Mouse (Mus musculus) embryo, embryonic 11 days (tissue): ENCODE data around the gene Skp2.

Source experiments
- DNase-seq: peaks from one replicate; pipeline ENCODE4 v3.0.0-alpha.2; 2015

Gene Skp2

GRCm38 (mm10) chr15:9155325-9155724, at the start of gene Skp2:
Gene Skp2 (minus strand): TSS chr15:9155425.
- no peak for DNase-seq

GRCm38 (mm10) chr15:9198421-9198820, 43.2 kb upstream of the Skp2 start:
- DNase-seq: no peak

DNA sequence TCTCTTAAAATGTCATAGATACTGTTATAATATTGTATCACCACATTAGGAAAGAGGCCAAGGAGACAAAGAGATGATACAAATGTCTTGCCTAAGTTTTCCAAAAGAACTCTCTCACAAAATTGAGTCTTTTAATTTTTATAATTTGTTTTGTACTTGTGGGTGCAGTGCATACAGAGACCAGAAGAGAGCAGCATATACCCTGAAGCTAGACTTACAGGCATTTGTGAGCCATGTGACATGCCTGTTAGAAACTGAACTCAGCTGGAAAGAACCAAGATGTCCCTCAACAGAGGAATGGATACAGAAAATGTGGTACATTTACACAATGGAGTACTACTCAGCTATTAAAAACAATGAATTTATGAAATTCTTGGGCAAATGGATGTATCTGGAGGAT, 37.5 kb upstream of the Skp2 start:
- peak; percentile 7 for DNase-seq

GRCm38 (mm10) chr15:9189796-9190195, 34.6 kb upstream of the Skp2 start:
- no peak for DNase-seq

- no peak for DNase-seq
Measured at GRCm38 (mm10) chr15:9183995-9184394, 28.8 kb upstream of the Skp2 start.

DNA sequence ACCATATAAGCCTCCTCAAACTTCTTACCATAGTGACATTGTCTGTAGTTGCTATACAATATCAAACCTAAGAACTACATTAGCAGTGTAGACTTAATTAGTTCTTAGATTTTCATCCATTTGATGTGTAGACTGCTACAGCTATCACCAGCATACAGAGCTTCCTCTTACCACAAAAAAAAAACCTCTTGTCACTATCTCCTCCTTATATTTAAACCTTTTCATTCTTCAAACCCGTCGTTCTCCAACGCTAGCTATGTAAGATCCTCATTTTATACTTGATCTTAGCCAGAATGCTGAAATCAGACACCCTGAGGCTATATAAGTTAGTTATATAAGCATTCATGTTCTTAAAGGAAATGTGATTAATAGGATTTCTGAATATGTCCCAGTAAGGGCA, 21.8 kb upstream of the Skp2 start:
- no peak for DNase-seq

DNA sequence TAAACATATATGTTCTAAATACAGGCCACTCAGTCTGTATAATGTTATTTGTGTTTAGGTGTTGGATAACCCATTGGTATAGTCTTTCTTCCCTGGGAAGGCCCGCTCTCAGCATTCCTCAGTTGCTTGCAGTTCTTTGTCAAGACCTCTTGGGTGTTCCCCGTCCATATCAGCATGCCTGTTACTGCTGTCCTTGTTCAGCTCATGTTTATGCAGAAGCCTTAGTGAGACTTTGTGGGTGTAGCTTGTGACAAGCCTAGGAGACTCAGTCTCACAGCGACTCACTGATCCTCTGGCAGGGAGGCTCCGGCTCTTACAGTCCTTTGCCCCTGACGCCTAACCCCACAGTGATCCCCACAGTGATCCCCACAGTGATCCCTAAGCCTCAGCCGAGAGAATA, 8.9 kb upstream of the Skp2 start:
- DNase-seq: peak; percentile 4

DNA sequence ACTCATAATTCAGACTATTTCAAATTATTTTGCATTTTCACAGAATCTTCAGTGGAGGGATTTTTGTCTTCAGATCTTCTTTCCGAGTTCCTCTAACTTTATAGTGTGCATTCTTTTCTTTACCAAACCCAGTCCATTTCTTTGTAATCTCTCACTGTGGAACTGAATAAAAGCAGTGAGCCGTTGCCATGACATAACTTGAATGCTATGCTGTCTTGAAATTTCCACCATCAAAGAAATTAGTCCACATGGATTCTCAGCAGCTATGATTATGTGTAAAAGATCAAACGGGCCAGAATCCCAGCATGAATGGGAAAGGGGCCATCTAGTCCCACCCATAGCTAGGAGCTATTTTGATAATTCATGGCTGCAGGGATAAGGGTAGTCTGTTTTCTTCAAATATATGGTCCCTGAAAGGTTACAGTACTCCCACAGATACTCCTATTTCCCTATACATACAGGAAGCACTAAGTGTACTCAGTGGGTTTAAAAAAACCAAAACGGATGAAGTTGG, 7.4 kb upstream of the Skp2 start:
- DNase-seq: no peak

DNA sequence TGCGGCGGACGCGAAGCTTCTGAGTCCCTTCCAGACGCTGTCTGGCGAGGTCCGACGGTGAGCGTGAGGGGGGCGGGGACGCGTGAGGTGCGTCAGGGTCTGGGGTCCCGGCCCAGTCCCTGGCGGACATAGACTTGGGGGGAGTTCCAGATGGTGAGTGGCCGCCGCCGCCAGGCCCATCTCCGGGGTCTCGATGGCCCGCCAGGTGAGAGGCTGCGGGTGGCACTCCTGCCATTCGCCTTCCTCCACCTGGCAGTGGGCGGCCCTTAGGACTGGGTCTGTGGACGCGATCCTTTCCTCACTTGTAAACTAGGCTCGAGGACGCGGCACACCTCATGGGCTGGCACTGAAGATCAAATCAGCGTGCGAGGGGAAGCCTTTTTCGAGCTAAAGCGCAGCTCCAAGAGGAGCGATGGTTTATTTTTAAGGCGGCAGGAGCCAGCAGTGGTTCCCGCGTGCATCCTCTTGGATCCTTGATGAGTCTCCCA, 14.5 kb downstream of the Skp2 start:
- DNase-seq: peak; percentile 65

DNA sequence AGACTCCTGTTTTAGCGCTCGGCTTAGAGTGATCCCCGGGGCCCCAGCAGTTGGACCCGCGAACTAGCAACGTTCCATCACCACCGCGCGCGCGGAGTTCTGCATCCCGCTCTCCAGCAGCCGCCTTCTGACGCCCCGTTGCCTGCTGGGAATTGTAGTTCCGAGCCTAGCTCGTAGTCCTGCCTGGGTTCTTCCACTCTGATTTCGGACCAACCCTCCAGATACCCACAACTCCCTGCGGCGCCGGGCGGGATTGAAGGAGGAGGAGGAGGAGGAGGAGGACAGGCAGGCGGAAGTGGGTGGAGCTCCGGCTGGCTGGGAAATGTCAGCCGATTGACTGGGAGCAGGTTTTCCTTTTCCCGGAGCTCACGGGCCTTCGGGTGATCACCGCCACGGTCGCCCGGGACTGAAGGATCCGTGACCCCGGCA, 15.0 kb downstream of the Skp2 start, which contains the start of gene Lmbrd2:
TSS of gene Lmbrd2 (plus strand) at position 299 of the 429 bp plus-strand sequence.
- DNase-seq: peak; percentile 98

DNA sequence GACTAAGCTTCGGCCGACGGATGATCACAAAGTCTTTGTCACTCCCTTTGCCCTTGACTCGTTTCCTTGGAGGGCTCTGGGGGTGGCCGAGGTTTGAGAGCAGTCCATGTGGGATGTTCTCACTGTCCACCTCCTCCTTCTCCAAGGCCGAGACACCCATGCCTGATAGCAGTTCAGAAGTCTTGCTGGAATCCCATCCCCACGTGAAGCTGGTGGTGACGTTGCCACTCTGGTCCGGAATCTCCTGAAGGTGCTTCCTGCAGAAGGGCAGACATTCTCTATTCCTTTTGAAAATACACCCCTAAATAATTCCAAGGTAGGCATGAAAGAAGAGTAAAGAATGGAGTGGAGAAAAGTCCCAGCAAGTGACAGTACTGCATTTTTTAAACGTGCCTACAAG, 15.8 kb downstream of the Skp2 start:
- peak; percentile 20 for DNase-seq

DNA sequence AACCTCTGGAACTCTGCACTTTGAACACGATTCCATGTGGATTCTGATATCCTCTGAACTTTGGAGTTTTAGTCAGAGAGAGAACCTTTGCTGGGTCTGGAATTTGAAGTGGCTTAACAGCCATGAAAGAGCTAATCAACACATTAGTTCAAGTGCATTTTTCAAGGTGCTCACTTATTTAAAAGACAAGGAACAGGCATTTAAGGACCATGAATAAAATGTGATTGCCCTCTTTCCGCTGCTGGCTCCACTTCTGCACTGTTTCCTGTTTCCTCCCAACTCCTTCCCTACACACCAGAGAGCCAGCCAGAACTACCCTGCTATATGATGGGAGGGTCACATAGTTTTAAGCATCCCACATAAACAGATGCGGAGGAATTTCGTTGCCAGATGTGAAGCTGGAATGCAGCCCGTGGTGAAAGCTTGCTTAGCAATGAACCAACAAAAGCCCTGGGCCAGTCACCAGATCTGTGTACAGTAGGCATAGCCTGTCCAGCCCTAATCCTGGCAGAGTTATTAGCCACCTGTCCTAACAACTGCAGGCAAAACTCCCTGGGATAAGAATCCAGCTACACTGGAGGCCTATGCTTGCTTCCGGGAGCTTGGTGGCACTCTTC, 20.2 kb downstream of the Skp2 start:
- peak; percentile 24 for DNase-seq

- DNase-seq: no peak
Measured at GRCm38 (mm10) chr15:9132693-9133443, 22.4 kb downstream of the Skp2 start.

GRCm38 (mm10) chr15:9131499-9131888, 23.7 kb downstream of the Skp2 start:
- no peak for DNase-seq

DNA sequence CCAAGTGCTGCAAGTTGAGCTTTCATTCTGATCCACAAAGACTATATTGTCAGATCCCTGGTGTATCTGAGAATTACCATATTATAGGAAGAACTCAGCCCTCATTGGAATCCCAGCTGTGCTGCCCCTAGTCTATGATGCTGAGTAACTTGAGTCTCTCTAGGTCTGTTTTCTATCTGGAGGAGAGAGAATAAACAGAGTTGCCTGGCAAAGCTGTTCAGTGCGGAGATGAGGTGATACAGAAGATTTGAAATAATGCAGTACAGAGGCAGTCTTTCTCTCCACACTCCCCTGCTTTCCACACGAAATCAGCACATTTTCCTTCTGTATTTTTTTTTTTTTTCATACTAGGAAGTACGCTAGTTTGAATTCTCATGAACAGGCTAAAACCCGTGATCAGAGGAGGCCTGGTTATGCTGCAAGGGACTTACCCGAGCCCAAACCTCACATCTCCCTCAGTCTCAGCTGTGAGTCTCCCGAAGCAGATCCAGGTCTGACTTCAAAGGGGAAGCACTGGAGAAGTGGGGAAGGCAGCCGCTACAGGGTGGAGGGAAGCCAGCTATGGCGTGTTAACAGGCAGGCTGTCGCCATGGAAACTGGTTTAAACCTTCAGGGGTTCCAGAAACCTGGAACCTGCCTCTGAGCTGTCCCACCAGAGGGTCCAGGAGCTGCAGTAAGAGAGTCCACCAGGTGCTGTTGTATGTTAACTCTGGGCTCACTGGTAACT, 24.3 kb downstream of the Skp2 start:
- no peak for DNase-seq

DNA sequence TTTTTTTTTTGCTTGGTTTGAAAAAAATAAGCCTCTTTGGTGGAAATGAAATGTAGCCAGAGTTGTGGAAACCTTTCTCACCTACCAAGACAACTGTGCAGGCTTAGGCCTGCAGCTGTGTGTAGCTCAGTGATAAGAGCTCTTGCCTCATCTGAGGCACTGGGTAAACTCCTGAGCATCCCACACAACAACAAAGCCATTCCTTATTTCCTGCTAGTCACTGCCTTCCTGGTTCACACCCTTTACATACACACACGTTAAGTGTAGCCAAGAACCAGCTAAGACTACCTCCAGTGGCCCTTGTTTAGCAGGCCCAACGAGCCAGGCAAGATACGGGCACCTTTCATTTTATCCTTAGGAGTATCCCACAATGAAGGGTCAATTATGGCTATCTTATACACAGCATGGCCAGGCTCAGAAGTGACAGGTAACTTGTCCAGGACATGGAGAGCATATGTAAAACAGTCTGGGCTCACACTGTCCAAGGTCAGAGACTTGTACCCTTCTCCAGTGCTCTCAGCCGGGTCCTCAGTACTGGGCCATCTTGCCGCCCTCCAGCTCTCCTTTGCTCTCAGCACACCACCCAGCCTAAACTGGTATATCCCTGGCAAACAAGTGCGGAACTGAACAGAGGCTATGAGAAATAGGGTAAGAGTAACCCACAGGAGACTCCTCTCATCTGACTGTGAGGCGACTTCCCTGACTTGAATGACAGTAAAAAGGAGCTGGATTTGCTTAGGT, 28.0 kb downstream of the Skp2 start:
- no peak for DNase-seq

GRCm38 (mm10) chr15:9124856-9125255, 30.4 kb downstream of the Skp2 start:
- no peak for DNase-seq

GRCm38 (mm10) chr15:9122989-9123388, 32.2 kb downstream of the Skp2 start:
- no peak for DNase-seq

DNA sequence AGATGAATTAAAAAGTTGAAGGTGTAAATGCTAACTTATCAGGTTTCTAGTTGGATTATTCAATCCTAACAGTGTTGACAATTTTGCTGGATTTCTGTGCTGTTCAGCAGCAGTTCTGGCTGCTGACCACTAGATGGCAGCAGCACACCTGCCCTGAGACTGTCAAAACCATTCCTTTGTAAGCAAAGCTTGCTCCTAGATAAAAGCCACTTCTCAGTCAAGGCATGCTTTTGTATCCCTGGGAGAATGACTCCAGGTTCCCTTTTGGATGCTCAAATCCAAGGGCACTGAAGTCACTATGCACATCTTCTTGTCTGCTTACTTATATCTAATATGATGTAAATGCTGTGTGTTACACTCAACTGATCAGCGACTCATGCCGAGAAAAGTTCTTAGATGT, 35.1 kb downstream of the Skp2 start:
- peak; percentile 60 for DNase-seq

GRCm38 (mm10) chr15:9118852-9119251, 36.4 kb downstream of the Skp2 start:
- no peak for DNase-seq

- no peak for DNase-seq
Measured at GRCm38 (mm10) chr15:9114599-9114998, 40.6 kb downstream of the Skp2 start.

DNA sequence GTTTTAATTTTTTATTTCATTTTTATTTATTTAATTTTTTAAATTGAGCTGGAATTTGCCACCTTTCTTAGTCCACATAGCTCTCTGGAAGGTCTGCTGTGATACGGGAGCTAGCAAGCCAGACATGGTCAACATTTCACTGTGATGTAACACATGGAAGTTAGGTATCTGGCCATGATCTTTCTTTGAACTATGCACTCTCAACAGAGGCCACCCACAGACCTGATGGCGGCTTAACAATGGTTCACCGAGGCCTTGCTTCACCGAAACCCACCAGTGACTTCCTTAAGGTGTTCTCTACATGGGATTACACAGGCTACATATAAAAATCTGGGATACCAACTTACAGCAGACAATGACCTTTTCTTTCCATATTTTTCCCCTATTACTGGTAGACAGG, 41.1 kb downstream of the Skp2 start:
- no peak for DNase-seq

DNA sequence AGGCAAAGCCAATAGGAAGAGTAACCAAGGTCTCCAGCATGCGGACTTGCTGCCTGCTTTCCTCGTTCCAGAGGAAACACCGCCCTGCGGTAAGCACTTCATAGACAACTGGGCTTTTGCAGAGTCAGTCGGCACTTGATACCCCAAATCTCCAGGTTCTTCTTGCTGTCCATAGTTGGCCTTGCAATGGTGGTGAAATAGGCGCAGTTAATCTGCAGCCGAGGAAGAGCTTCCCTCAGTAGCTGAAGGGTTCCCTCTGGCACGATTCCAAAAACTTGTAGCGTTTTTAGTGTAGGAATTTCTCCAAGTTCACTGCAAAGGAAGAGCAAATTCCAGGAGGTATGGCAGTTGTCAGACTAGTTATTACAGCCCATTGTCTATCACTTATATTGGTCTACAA, 41.7 kb downstream of the Skp2 start:
- no peak for DNase-seq
